Mouse (Mus musculus): ENCODE data around the gene Mllt10. TPM values are rescaled to one million over a fixed set of nuclear protein-coding genes. Genes with fewer than 3 reads are reported as not detected.

Mllt10 gene
- total and polyA plus RNA-seq, 3 experiments = 33.3 to 64.1 TPM; not detected in 1

DNA sequence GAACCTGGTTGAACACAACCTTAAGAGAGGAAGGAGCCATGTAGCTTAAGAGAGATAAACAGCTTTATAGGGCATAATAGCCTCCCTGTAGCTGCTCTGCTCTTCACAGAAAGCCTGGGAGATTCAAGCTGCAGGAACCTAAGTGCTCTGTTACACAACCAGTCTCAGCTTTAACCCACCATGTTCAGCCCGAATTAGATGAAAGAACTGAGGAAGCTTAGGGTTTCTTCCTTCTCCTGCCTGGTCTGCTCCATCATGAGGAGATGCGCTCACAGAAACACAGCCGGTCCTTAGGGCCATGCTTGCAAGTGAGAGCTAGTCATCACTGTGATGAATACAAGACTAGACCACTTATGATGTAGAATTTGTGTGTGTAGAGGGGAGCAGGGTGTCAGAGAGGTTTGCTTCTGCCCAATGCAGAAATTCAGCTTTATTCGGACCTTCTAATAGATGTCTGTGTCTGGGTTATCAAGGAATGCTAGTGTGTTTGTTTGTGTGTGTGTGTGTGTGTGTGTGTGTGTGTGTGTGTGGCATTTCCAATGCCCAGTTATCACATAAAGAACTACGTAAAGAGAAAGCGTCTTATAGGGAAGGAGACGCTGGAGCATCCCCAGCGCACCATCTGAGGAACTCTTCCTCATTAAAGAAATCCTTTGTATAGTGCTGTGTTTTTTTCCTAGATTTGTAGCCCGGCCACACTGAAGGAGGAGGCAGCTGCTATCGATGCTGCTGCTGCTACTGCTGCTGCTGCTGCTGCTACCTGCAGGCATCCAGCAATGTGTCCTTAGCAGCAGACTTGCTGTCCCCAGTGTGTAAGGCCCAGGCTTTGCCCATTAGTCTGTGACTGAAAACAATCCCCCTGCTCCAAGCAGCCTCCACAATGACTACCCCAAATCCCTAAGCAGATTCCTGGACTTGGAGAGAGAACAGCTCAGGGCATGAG lies 21.6 kb upstream of the Mllt10 start:
- DNase-seq (ENCODE audit: low read depth, low spot score) = no peak
- TF ChIP-seq EP300 (IDR thresholded peaks at IDR 0.05; ENCODE audit: low read depth in 1 of 2, low read length in 2 of 2) (no peak), MYC (IDR thresholded peaks at IDR 0.05; ENCODE audit: low read depth, low read length) (no peak), POLR2AphosphoS2 (IDR thresholded peaks at IDR 0.05; ENCODE audit: low read length) (no peak), ETS1 (IDR thresholded peaks at IDR 0.05; ENCODE audit: low read depth, low read length) (no peak), ZC3H11A (IDR thresholded peaks at IDR 0.05; ENCODE audit: low read depth, low read length) (no peak), MXI1 (IDR thresholded peaks at IDR 0.05; ENCODE audit: low read depth, low read length) (no peak), CHD2 (IDR thresholded peaks at IDR 0.05; ENCODE audit: low read length) (no peak), KAT2A (conservative IDR thresholded peaks at IDR 0.05; ENCODE audit: low read depth, low read length) (no peak), POLR2AphosphoS5 (IDR thresholded peaks at IDR 0.05; ENCODE audit: borderline replicate concordance, low read depth, low read length) (no peak), HCFC1 (IDR thresholded peaks at IDR 0.05; ENCODE audit: low read depth, low read length) (no peak)
- H3K9me3 ChIP-seq (replicated peaks; ENCODE audit: insufficient read depth, low read length) = no peaks in the 10 kb centered on the region
- no peak overlapping the region for H3K9ac ChIP-seq (ENCODE audit: control insufficient read depth, low read depth, low read length, poor library complexity, severe bottlenecking)
- H3K27me3 ChIP-seq (ENCODE audit: control insufficient read depth in 1 of 2, insufficient read depth in 2 of 2, low read length in 2 of 2) = peaks cover 14 to 22% of the 10 kb centered on the region in 2 experiments
- no peak overlapping the region for H3K27ac ChIP-seq (ENCODE audit: control insufficient read depth, low read depth, low read length)
- H3K4me1 ChIP-seq (ENCODE audit: control insufficient read depth in 1 of 2, insufficient read depth in 2 of 2, low read length in 2 of 2) = no peaks in the 10 kb centered on the region
- no peak overlapping the region for H3K4me3 ChIP-seq (ENCODE audit: control insufficient read depth in 1 of 2, insufficient read depth in 1 of 2, low read depth in 2 of 2, low read length in 2 of 2)
- H3K36me3 ChIP-seq (ENCODE audit: control insufficient read depth in 1 of 2, insufficient read depth in 2 of 2, low read length in 2 of 2) = no peaks in the 10 kb centered on the region
- H3K79me2 ChIP-seq (ENCODE audit: control insufficient read depth, insufficient read depth, low read length, poor library complexity) = no peaks in the 10 kb centered on the region

- no peaks in the 10 kb centered on the region for H3K36me3 ChIP-seq (ENCODE audit: control insufficient read depth in 1 of 2, insufficient read depth in 2 of 2, low read length in 2 of 2)
- H3K9ac ChIP-seq (ENCODE audit: control insufficient read depth, low read depth, low read length, poor library complexity, severe bottlenecking) = no peak overlapping the region
- no peak for TF ChIP-seq USF2 (IDR thresholded peaks at IDR 0.05; ENCODE audit: borderline replicate concordance in 1 of 2, insufficient read depth in 1 of 2, low read depth in 1 of 2, low read length in 2 of 2)
- no peak for TF ChIP-seq TAL1 (IDR thresholded peaks at IDR 0.05; ENCODE audit: low read length)
- TF ChIP-seq CHD2 (IDR thresholded peaks at IDR 0.05; ENCODE audit: low read length) = no peak
- TF ChIP-seq GATA1 (IDR thresholded peaks at IDR 0.05; ENCODE audit: low read depth, low read length) = no peak
- no peak for TF ChIP-seq MXI1 (IDR thresholded peaks at IDR 0.05; ENCODE audit: low read depth, low read length)
- TF ChIP-seq ZKSCAN1 (IDR thresholded peaks at IDR 0.05; ENCODE audit: low read depth, low read length) = no peak
- TF ChIP-seq POLR2AphosphoS2 (IDR thresholded peaks at IDR 0.05; ENCODE audit: low read length) = no peak
- TF ChIP-seq EP300 (IDR thresholded peaks at IDR 0.05; ENCODE audit: low read depth in 1 of 2, low read length in 2 of 2) = no peak
- TF ChIP-seq CHD1 (IDR thresholded peaks at IDR 0.05; ENCODE audit: low read depth, low read length) = no peak
- no peak for TF ChIP-seq SIN3A (IDR thresholded peaks at IDR 0.05; ENCODE audit: low read length)
- no peak for TF ChIP-seq JUND (IDR thresholded peaks at IDR 0.05; ENCODE audit: low read depth, low read length)
- TF ChIP-seq E2F4 (IDR thresholded peaks at IDR 0.05; ENCODE audit: borderline replicate concordance, low read depth, low read length) = no peak
- TF ChIP-seq ETS1 (IDR thresholded peaks at IDR 0.05; ENCODE audit: low read depth, low read length) = no peak
- TF ChIP-seq CTCF (IDR thresholded peaks at IDR 0.05 in 2 of 3, conservative IDR thresholded peaks at IDR 0.05 in 1 of 3; ENCODE audit: control insufficient read depth in 1 of 3, insufficient read depth in 1 of 3, low read depth in 2 of 3, low read length in 3 of 3, poor library complexity in 1 of 3, severe bottlenecking in 1 of 3) = no peak
- TF ChIP-seq BHLHE40 (IDR thresholded peaks at IDR 0.05; ENCODE audit: borderline replicate concordance, low read depth, low read length) = no peak
- no peak for DNase-seq (ENCODE audit: low read depth, low spot score)
- no peaks in the 10 kb centered on the region for H3K9me3 ChIP-seq (replicated peaks; ENCODE audit: insufficient read depth, low read length)
- no peak overlapping the region for H3K27ac ChIP-seq (ENCODE audit: control insufficient read depth, low read depth, low read length)
- H3K4me3 ChIP-seq (ENCODE audit: control insufficient read depth in 1 of 2, insufficient read depth in 1 of 2, low read depth in 2 of 2, low read length in 2 of 2) = no peak overlapping the region
- H3K27me3 ChIP-seq (ENCODE audit: control insufficient read depth in 1 of 2, insufficient read depth in 2 of 2, low read length in 2 of 2) = peaks cover 14 to 16% of the 10 kb centered on the region in 2 experiments
- H3K4me1 ChIP-seq (ENCODE audit: control insufficient read depth in 1 of 2, insufficient read depth in 2 of 2, low read length in 2 of 2) = no peaks in the 10 kb centered on the region
- no peaks in the 10 kb centered on the region for H3K79me2 ChIP-seq (ENCODE audit: control insufficient read depth, insufficient read depth, low read length, poor library complexity)
These were observed 20.4 kb upstream of the Mllt10 start for GRCm38 (mm10) chr2:18034371-18035250.

Measured in MEL (cell line).